Mouse (Mus musculus) olfactory bulb, adult 2 months (tissue): ENCODE data around the gene C1qtnf6. TPM values are rescaled to one million over a fixed set of nuclear protein-coding genes. Genes with fewer than 3 reads are reported as not detected.

ENCODE experiments used
- H3K27ac ChIP-seq: fragments of 200-500 bp; 2 replicates; pipeline ENCODE4 v1.5.1; 2012; ENCODE audit warnings: low read depth, low read length; ENCODE audit not compliant: insufficient read depth
- H3K4me1 ChIP-seq: fragments of 200-500 bp; 2 replicates; pipeline ENCODE4 v1.6.1; 2012; ENCODE audit warnings: low read length; ENCODE audit not compliant: control insufficient read depth, insufficient read depth
- H3K4me3 ChIP-seq: fragments of 200-500 bp; 2 replicates; pipeline ENCODE4 v1.5.1; 2012; ENCODE audit warnings: mild to moderate bottlenecking, low read depth, low read length, moderate library complexity; ENCODE audit not compliant: insufficient read depth
- CTCF ChIP-seq: fragments of 200-500 bp; IDR thresholded peaks from 2 replicates; pipeline ENCODE4 v1.5.1; 2012; ENCODE audit warnings: low read depth, mild to moderate bottlenecking, low read length, moderate library complexity; ENCODE audit not compliant: insufficient read depth
- POLR2A ChIP-seq: fragments of 200-500 bp; IDR thresholded peaks from 2 replicates; pipeline ENCODE4 v1.6.1; 2012; ENCODE audit warnings: mild to moderate bottlenecking, low read depth, low read length, moderate library complexity; ENCODE audit not compliant: insufficient read depth
- WGBS: fragments of 180-500 bp; shearing (Covaris S2); methylation state at CpG from one replicate; pipeline ENCODE4 v1.1.7; 2018; 5-methylcytosine and 5-hydroxymethylcytosine counted together
- polyA plus RNA-seq: library from polyadenylated mRNA; stranded (reverse); fragments of >200 nt; gene quantifications from 2 replicates; pipeline ENCODE4 v1.2.4, GENCODE M21; 2012; ENCODE audit warnings: low replicate concordance; ENCODE audit not compliant: missing spikeins, insufficient read depth, insufficient read length

C1qtnf6 gene
- polyA plus RNA-seq, 1 experiment: not detected

- WGBS: 65% methylated on average over 5 of the region's 5 CpGs
- TF ChIP-seq POLR2A: no peak
- no peak for TF ChIP-seq CTCF
- peaks cover 9% of the 10 kb centered on the region for H3K4me1 ChIP-seq
Observed at GRCm38 (mm10) chr15:78479470-78479869, 51.7 kb downstream of the C1qtnf6 start.

GRCm38 (mm10) chr15:78478073-78478472 is 53.1 kb downstream of the C1qtnf6 start:
- no peak overlapping the region for H3K27ac ChIP-seq
- no peak for TF ChIP-seq POLR2A
- TF ChIP-seq CTCF: no peak
- peaks cover 9% of the 10 kb centered on the region for H3K4me1 ChIP-seq
- no peak overlapping the region for H3K4me3 ChIP-seq
- 91% methylated on average over 4 of the region's 4 CpGs for WGBS

More at GRCm38 (mm10) chr15:78479470-78479869, 51.7 kb downstream of the C1qtnf6 start:
- Histone ChIP-seq H3K4me3 (no peak overlapping the region), H3K27ac (no peak overlapping the region)

GRCm38 (mm10) chr15:78476878-78477277 is 54.3 kb downstream of the C1qtnf6 start:
- Histone ChIP-seq H3K4me1 (peaks cover 9% of the 10 kb centered on the region), H3K4me3 (no peak overlapping the region), H3K27ac (no peak overlapping the region)
- no peak for TF ChIP-seq CTCF
- no peak for TF ChIP-seq POLR2A
- WGBS: 100% methylated on average over 1 of the region's 1 CpGs

GRCm38 (mm10) chr15:78475604-78476031 is 55.6 kb downstream of the C1qtnf6 start:
- WGBS: 70% methylated on average over 3 of the region's 3 CpGs
- no peak for TF ChIP-seq POLR2A
- no peak for TF ChIP-seq CTCF
- H3K4me3 ChIP-seq: no peak overlapping the region
- peaks cover 9% of the 10 kb centered on the region for H3K4me1 ChIP-seq
- H3K27ac ChIP-seq: no peak overlapping the region

- no peak overlapping the region for H3K27ac ChIP-seq
- 71% methylated on average over 6 of the region's 6 CpGs for WGBS
Observed at GRCm38 (mm10) chr15:78473442-78473841, 57.8 kb downstream of the C1qtnf6 start.

More at GRCm38 (mm10) chr15:78473442-78473841, 57.8 kb downstream of the C1qtnf6 start:
- no peak overlapping the region for H3K4me3 ChIP-seq
- no peak for TF ChIP-seq CTCF
- TF ChIP-seq POLR2A: no peak
- H3K4me1 ChIP-seq: peaks cover 5% of the 10 kb centered on the region; the same call in 1 of the 2 replicates

Other genes starting within 250 kb of the C1qtnf6 start
- gene Csf2rb2, start 225.7 kb downstream of the C1qtnf6 start, polyA plus RNA-seq: not detected in 2 replicates
- not detected in 2 replicates for gene Csf2rb, start 205.7 kb downstream of the C1qtnf6 start, polyA plus RNA-seq
- gene Tex33, start 135.5 kb downstream of the C1qtnf6 start, polyA plus RNA-seq: not detected in 2 replicates
- gene Tst, start 125.5 kb downstream of the C1qtnf6 start, polyA plus RNA-seq: not detected in 2 replicates
- not detected in 2 replicates for gene Mpst, start 125.0 kb downstream of the C1qtnf6 start, polyA plus RNA-seq
- not detected in 2 replicates for gene Kctd17, start 102.9 kb downstream of the C1qtnf6 start, polyA plus RNA-seq
- not detected in 2 replicates for gene Tmprss6, start 62.8 kb downstream of the C1qtnf6 start, polyA plus RNA-seq
- gene Il2rb, start 36.1 kb downstream of the C1qtnf6 start, polyA plus RNA-seq: not detected in 2 replicates
- not detected in 2 replicates for gene Sstr3, start 13.3 kb upstream of the C1qtnf6 start, polyA plus RNA-seq
- gene Rac2, start 41.4 kb upstream of the C1qtnf6 start, polyA plus RNA-seq: 2,065 TPM in 1 of 2 replicates, not detected in the other
- not detected in 2 replicates for gene Cyth4, start 65.6 kb upstream of the C1qtnf6 start, polyA plus RNA-seq
- gene Elfn2, start 187.4 kb upstream of the C1qtnf6 start, polyA plus RNA-seq: not detected in 2 replicates
- not detected in 2 replicates for gene Mfng, start 242.1 kb upstream of the C1qtnf6 start, polyA plus RNA-seq